Mouse (Mus musculus): Measurements from ENCODE around the gene Slc16a10.

The Slc16a10 gene

GRCm38 (mm10) chr10:40063291-40063890 is 78.7 kb downstream of the Slc16a10 start:
- DNase-seq, result no peak

GRCm38 (mm10) chr10:40062812-40063211 is 79.2 kb downstream of the Slc16a10 start:
- no peak for DNase-seq

- DNase-seq, result no peak
Observed at GRCm38 (mm10) chr10:40061926-40062325, 80.1 kb downstream of the Slc16a10 start.

- no peak for DNase-seq
Observed at GRCm38 (mm10) chr10:40058786-40059120, 83.3 kb downstream of the Slc16a10 start.

GRCm38 (mm10) chr10:40058062-40058785 is 83.8 kb downstream of the Slc16a10 start:
- DNase-seq, result no peak

GRCm38 (mm10) chr10:40057615-40058014 is 84.4 kb downstream of the Slc16a10 start:
- DNase-seq, result no peak

- no peak for DNase-seq
Observed at GRCm38 (mm10) chr10:40054455-40054854, 87.6 kb downstream of the Slc16a10 start.

- DNase-seq, result peak; percentile 21
Observed at GRCm38 (mm10) chr10:40053896-40054295, 88.2 kb downstream of the Slc16a10 start.

GRCm38 (mm10) chr10:40053257-40053895 is 88.7 kb downstream of the Slc16a10 start:
- DNase-seq, result no peak

- DNase-seq, result no peak
Observed at GRCm38 (mm10) chr10:40051997-40052396, 90.1 kb downstream of the Slc16a10 start.

- DNase-seq, result no peak
Observed at GRCm38 (mm10) chr10:40050763-40051162, 91.3 kb downstream of the Slc16a10 start.

- DNase-seq, result no peak
Observed at GRCm38 (mm10) chr10:40041339-40041738, 100.7 kb downstream of the Slc16a10 start.

- DNase-seq, result peak; percentile 64
Observed at GRCm38 (mm10) chr10:40036686-40037560, 105.1 kb downstream of the Slc16a10 start.

GRCm38 (mm10) chr10:40034956-40035355 is 107.1 kb downstream of the Slc16a10 start:
- DNase-seq, result no peak

GRCm38 (mm10) chr10:40032897-40033296 is 109.2 kb downstream of the Slc16a10 start:
- DNase-seq, result no peak

- no peak for DNase-seq
Observed at GRCm38 (mm10) chr10:40030716-40031115, 111.3 kb downstream of the Slc16a10 start.

- no peak for DNase-seq
Observed at GRCm38 (mm10) chr10:40029610-40030009, 112.4 kb downstream of the Slc16a10 start.

GRCm38 (mm10) chr10:40028091-40028490 is 114.0 kb downstream of the Slc16a10 start:
- DNase-seq, result no peak

GRCm38 (mm10) chr10:40026546-40026945 is 115.5 kb downstream of the Slc16a10 start:
- no peak for DNase-seq

- DNase-seq, result no peak
Observed at GRCm38 (mm10) chr10:40025560-40025959, 116.5 kb downstream of the Slc16a10 start.

- peak; percentile 82 for DNase-seq
Observed at GRCm38 (mm10) chr10:40024554-40025428, 117.3 kb downstream of the Slc16a10 start, which contains the start of gene Mfsd4b1. TSS of gene Mfsd4b1 (minus strand) at chr10:40025268.

GRCm38 (mm10) chr10:40020401-40020800 is 121.7 kb downstream of the Slc16a10 start:
- DNase-seq, result no peak
